Mouse (Mus musculus) embryonic fibroblast, embryonic 13.5 days (primary cell): Measurements from ENCODE around the gene Pcolce.

Experiments used
- CTCF ChIP-seq: IDR thresholded peaks from 2 replicates; pipeline ENCODE4 v1.5.1; 2011; ENCODE audit warnings: mild to moderate bottlenecking, control low read depth, low read length, moderate library complexity, borderline replicate concordance; ENCODE audit not compliant: insufficient read depth
- POLR2A ChIP-seq: IDR thresholded peaks from 2 replicates; pipeline ENCODE4 v1.6.1; 2011; ENCODE audit warnings: low read depth, mild to moderate bottlenecking, control low read depth, low read length, moderate library complexity

DNA sequence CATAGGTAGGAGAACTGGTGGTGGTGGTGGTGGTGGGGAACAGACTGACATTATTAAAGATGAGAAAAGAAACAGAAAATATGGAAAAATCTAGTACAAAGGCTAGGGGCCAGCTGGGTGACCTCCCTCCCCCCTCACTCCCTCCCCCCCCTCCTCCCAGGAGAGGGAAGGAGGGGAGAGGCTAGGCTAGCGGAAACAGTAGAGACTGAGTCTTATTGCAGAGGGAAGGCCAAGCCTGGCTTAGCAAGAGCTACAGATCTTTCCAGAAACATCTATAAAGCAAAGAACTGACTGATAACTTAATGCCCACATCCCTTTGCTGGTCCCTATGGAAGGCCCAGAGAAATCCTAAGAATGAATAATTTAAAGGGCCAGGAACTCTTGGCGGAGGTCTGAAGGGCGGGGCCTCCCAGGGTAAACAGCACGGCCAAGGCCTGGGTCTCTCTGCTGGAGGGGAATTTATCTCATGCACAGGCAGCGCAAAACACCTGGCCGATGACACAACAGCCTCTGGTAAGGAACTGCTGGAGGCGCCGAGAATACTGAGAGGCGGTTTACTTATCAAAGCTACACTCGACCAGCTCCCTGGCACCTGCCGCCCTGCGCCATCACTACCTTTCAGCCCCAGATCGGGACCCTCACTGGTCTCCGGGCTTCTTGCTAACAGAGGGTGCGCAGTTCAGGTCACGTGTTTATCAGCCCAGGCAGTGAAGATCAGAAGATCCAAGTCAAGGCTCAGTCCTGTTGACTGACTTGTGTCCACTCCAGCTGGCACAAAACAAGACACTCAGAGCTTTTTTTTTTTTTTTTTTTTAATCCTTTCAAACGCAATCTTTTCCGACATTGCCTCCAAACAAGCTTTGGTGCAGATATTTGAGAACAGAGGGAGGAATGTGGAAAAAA lies 36.3 kb upstream of the Pcolce start:
- no peak for TF ChIP-seq CTCF
- no peak for TF ChIP-seq POLR2A
